Mouse (Mus musculus) CD4-positive, CD25-positive, alpha-beta regulatory T cell, adult 4 months (primary cell): ENCODE results near the gene Pou2f2. TPM values are rescaled to one million over a fixed set of nuclear protein-coding genes. Genes with fewer than 3 reads are reported as not detected.

ENCODE experiments used
- ATAC-seq: one replicate; pipeline ENCODE4 v1.8.0; 2017
- polyA plus RNA-seq, 2 experiments: library from polyadenylated mRNA; unstranded; fragments of 100-300 nt; shearing (Covaris generic); gene quantifications; one replicate each; pipeline ENCODE4 v1.2.1; 2017

The Pou2f2 gene
- polyA plus RNA-seq: 10 to 100 TPM; 25.9 to 29.4 TPM

- peak; percentile 68 for ATAC-seq
Measured at GRCm38 (mm10) chr7:25179606-25180161, at the start of gene Pou2f2. Gene Pou2f2 (minus strand): TSS chr7:25179726.

DNA sequence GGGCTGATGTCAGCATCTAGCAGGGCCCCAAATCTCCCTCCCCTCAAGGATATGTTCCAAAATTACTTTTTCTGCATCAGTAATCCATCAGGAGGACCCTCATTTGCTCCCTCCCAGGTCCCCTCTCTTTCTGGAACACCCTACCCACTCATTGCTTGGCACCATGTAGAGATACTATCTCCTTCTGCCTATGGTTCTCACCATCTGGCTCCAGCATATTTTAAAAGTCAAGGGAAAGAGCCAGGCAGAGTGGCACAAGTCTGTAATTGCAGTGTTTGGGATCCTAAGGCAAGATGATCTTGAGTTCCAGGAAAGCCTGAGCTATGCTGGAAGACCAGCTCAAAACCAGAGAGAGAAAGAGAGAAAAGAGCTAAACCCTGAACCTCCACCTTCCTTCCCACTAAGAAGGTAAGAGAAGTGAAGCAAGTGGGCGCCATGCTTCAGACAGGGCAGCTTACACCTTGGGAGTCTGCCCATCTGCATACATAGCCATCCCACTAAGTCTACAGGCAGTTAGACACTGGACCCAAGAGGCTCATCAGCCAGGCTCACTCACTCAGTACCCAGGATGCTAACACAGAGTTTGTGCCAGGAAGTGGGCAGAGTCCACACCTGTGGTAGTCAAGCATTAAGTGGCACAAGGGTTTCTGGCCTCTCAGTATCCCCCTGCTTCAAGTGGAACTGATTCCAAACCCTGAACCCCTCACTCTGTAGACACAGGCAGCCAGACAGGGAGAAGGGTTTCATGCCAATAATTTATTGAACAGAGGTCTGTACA, 48.2 kb upstream of the Pou2f2 start:
- no peak for ATAC-seq

DNA sequence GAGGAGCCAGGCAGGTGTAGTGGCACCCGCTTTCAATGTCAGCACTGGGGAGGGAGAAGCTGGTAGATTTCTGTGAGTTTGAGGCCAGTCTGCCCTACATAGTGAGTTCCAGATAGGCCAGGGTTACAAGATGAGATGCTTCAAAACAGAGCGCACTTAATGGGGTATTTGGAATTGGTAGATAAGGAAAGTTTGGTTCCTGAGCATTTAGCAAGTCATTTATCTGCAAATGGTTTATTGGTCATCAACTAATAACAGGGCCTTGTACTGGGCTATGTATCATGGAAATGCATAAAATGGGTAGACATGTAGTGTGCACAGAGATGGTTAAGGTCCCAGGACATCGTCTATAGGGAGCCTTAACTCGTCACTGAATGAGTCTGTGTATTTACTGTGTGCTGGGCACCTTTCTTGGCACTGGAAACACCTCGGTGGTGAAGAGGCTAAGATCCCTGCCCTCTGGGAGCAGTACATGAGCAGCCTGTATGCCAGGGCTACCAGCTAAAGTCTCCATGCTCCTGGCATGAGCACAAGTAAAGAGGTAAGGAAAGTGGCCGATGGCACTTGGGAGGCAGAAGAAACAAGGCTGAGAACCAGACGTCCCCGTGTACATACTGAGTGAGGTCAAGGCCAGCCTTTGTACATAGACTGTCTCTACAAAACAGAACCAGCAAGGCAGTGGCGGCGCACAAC, 42.9 kb upstream of the Pou2f2 start:
- ATAC-seq: no peak

- ATAC-seq: peak; percentile 77
Measured at GRCm38 (mm10) chr7:25221102-25221883, 41.8 kb upstream of the Pou2f2 start, which contains the start of gene Zfp526. Gene Zfp526 (plus strand): TSS chr7:25221425.

- no peak for ATAC-seq
Measured at GRCm38 (mm10) chr7:25220457-25221101, 41.1 kb upstream of the Pou2f2 start, which contains the start of gene Dedd2. Gene Dedd2 (minus strand): TSS chr7:25220615.

DNA sequence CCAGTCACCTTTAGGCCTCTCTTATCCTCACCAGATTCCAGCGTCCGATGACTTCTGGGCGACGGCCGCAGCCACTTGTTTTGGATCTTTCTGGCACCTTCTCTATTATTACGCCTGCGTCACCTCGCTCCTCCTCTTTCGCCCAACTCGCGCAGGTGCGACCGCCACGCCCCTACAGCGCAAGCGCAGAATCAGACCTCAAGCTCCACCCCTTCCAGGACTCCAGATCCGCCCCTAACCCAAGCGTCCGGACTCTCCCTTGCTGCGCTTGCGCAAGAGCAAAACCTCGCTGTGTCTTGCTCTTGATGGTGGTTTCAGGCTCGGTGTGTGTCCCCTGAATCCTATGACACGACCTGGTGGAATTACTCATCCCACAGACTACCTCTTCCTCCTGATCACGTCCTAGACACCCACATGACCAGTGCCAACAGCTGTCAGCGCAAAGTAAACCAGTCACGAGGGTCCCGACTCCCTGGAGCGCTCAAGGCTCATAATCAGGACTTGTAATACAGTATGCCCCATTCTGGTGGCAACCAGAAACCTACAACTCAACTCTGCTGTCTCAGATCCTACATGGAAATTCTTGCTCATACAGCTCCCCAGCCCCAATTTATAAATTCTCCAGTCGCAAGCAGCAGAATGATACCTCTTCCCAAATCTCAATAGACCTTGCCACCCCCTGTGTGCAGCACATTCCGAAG, 40.4 kb upstream of the Pou2f2 start:
- peak; percentile 76 for ATAC-seq

- peak; percentile 12 for ATAC-seq
Measured at GRCm38 (mm10) chr7:25219416-25219750, 39.9 kb upstream of the Pou2f2 start.

DNA sequence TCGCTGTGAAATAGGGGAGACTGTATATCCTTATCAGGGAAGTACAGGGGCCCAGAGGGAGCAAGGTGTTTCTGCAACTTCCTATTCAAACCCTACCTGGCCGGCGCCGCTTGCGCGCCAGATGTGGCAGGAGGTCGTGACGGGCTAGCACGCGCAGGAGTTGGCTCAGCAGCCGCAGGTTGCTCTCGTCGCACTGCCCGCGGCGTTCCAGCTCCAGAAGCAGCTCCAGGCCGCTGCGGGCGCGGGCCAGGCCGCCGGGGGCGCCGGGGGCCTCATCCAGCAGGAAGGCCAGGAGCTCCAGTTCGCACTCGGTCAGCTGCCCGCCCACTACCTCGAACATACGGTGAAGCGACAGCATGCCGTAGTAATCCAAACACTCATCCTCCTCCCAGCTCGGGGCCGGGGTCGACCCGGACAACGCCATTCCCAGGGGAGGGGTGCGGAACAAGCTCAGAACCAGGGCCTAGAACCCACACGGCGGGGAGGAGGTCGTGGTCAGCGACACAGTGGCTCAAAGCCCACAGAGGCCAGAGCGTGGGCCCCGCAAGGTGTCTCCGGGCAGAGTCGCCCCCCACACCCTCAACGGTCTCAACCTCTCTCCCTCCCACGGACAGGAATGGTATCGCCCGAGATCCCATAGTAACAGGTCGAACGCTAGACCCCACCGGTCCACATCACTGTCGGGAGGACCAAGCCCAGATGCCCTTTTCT, 39.3 kb upstream of the Pou2f2 start:
- no peak for ATAC-seq

DNA sequence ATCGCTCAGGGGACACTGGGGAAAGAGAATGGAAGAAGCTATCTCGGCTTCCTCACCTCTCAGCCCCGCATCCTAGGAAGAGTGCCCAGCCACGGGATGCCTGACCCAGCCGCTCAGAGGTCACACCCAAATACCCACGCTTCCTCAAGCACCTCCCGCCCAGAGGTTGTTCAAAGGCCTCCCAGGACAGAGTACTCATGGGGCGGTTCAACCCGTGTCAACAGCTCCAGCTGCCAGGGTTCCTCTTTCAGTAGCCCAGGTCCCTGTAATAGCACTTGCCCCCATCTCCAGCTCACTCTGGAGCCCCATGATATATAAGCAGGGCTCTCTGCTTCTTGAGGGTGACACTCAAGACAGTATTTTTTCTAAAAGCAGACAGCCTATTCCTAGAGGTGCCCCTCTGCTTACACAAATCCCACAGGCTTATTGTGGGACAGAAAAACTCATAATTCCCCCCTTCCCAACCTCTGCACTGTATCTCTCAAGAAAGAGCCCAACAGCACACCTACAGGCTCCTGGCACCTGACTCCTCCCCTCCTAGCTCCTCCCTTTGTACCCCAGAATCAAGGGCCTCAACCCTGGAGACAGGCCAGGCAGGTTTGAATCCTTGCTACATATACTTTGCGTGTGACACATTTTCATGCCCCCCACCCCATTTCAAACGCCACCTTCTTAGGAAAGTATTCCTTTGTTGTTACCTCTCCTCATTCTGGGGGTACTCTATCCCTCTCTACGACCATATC, 38.3 kb upstream of the Pou2f2 start:
- ATAC-seq: no peak

GRCm38 (mm10) chr7:25214172-25214571, 34.6 kb upstream of the Pou2f2 start:
- no peak for ATAC-seq

DNA sequence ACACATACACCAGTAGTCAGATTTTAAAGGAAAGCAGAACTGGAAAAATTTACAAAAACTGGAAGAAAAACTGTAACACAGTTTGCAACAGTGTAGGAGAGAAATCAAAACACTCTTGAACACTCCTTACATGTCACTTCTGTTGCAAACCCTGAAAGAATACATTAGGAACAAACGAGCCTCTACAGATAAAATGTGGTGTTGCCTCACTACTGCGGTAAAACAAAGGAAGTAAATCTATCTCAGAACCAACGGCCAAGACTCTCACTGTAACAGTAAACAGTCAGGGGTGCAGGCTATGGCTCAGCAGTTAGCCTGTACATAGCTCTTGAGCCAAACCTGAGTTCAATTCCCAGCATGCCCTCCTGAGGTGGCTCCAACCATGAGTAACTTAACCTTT, 33.6 kb upstream of the Pou2f2 start:
- ATAC-seq: peak; percentile 35

DNA sequence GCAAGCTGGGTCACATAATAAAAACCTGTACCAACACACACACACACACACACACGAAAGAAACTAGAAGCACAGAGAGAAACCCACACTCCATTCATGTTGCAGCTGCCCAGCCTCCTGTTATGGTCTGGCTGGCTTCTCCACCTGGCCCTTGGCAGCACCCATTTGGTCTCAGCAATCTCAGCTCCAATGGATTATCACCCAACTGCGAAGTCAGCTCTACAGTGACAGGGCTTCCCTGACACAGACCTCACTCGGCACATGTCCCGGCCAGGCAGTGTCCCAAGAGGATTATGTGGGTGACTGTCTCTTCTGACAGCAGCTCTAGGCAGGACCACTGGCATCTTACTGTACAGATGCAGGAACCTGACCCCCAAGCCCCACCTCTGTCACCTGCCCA, 31.0 kb upstream of the Pou2f2 start:
- ATAC-seq: no peak

- peak; percentile 56 for ATAC-seq
Measured at GRCm38 (mm10) chr7:25209161-25209622, 29.7 kb upstream of the Pou2f2 start.

DNA sequence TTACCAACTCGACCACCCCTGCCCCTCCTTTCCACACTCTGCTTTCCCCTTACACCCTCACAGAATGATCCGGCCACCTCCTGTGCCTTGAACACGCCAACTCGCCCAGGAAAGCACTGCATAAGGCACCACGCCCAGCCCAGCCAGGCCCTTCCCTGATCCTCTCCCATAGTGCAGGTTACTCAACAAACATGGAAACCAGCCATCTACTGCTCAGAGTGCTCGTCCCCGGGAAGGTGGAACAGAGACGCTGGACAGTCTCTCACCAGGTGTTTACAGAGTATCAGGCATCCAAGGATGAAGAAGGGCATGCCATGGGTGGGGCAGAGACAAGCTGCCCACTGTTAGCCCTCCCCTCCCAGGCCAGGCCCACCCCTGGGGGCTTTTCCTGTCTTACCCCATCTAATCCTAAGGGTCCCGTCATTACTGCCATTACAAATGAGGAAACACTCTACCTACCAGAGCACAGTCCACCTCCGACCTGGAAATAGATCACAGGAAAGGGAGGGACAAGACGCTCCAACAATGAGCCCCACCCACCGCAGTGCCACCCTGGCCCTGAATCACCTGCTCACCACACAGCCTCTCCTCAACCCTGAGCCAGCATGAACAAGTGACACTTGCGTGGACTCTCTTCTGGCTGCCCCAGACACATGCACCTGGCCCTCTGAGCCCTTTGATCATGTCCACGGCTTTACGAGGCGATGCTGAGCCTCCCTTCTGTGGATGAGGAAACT, 26.7 kb upstream of the Pou2f2 start:
- peak; percentile 28 for ATAC-seq

DNA sequence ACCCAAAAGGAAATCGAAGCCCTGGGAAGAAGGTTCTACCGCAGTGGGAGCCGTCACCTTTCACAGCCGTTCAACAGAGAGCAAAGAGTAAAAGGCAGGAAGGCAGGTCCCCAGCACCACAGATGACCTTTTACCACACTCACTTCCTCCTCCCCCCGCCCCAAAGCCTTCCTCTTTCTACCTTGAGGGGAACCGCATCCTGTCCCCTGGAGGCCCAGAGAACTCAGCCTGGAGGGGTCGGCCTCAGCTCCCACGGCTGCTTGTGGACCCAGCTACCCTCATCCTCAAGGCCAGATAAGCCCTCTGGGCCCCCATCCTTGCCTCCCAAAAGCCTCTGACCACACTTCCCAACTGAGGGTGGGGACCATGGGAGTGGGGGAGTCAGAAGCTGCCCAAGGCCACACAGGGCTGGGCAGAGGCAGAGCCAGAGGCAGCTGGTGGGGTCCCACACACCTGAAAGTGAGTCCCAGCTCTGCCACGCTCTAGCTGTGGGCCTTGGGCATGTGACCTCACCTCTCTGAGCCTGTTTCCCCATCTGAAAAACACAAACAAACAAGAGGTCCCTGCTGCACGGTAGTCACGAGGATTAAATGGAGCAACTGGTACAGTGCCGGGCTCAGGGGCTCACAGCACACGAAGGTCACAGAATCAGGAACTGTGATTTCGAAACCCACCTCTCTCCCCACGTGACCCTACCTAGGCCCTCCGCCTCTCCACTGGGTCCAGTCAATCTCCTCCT, 26.0 kb upstream of the Pou2f2 start:
- ATAC-seq: peak; percentile 86

DNA sequence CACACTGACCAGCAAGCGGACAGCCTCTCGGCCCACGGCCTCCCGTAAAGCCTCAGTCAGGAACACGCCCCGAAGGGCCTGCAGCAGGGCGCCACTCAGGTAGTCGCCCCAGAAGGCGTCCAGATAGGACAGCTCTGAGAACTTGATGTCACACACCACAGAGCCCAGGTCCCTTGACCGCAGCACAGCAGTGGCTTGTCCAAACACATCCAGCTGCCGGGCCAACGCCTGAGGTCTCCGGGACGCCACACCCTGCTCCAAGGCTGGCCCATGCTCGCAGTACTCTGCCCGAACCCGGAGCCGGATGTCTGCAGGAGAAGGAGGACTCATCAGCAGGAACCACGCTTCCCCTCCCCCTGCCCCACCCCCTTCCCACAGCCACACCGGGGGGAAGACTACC, 24.1 kb upstream of the Pou2f2 start:
- no peak for ATAC-seq

- ATAC-seq: no peak
Measured at GRCm38 (mm10) chr7:25197384-25198018, 18.0 kb upstream of the Pou2f2 start.

DNA sequence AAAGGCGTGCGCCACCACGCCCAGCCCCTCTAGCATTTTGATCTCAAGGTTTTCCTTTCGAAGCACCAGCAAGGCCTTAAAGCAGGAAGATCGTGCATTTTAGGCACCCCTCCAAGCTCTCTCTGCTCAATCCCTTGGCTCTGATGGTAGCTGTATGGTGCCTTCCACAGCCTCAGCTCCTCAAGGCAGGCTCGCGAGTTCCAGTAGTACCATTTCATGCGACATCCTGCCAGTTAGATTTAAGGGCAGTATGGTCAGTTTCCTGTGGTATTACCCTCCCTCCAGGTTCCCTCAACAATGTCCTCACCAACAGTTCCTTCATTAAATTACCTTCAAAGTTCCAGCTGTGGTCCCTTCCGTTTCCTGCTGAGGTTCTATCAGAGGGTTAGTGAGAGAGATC, 16.6 kb upstream of the Pou2f2 start:
- no peak for ATAC-seq
